Mouse (Mus musculus) kidney, postnatal 0 days (tissue): ENCODE measurements at regions not wholly inside any gene's neighbourhood (a gene's known extent, or its start where the extent isn't known, plus 50 kb on each side); places are given as distances from the start of the nearest gene placed in this dataset.
A peak's percentile ranks its signal among the peaks of the same experiment; 100 is the strongest.

Experiments used
- ATAC-seq: fragments of 200-750 bp; cut with Nextera tagmentation; replicated peaks from 2 replicates; pipeline ENCODE4 v1.8.0; 2017; ENCODE audit warnings: low read depth, moderate number of reproducible peaks, moderate TSS enrichment, moderate library complexity; ENCODE audit not compliant: low FRiP score
- DNase-seq: peaks from one replicate; pipeline ENCODE4 v3.0.0-alpha.2; 2016; ENCODE audit warnings: low spot score
- H3K27ac ChIP-seq: fragments of 300-500 bp; sonication (generic); 2 replicates; pipeline ENCODE4 v1.5.1; 2014; ENCODE audit warnings: mild to moderate bottlenecking
- H3K27me3 ChIP-seq: fragments of 300-500 bp; sonication (generic); 2 replicates; pipeline ENCODE4 v1.6.1; 2014; ENCODE audit warnings: low read length, mixed read lengths; ENCODE audit not compliant: insufficient read depth
- H3K36me3 ChIP-seq: fragments of 300-500 bp; sonication (generic); 2 replicates; pipeline ENCODE4 v1.6.1; 2014; ENCODE audit warnings: low read length, mixed read lengths; ENCODE audit not compliant: insufficient read depth
- H3K4me1 ChIP-seq: fragments of 300-500 bp; sonication (generic); replicated peaks from 2 replicates; pipeline ENCODE4 v1.6.1; 2014; ENCODE audit warnings: antibody characterized with exemption, low read length, mixed read lengths; ENCODE audit not compliant: insufficient read depth
- H3K4me2 ChIP-seq: fragments of 300-500 bp; sonication (generic); 2 replicates; pipeline ENCODE4 v1.6.1; 2014; ENCODE audit warnings: mild to moderate bottlenecking, low read length, moderate library complexity, mixed read lengths
- H3K4me3 ChIP-seq: fragments of 300-500 bp; sonication (generic); replicated peaks from 2 replicates; pipeline ENCODE4 v1.5.1; 2014; ENCODE audit warnings: low read depth, low read length
- H3K9ac ChIP-seq: fragments of 300-500 bp; sonication (generic); 2 replicates; pipeline ENCODE4 v1.6.1; 2014; ENCODE audit warnings: low read depth, low read length
- H3K9me3 ChIP-seq: fragments of 300-500 bp; sonication (generic); replicated peaks from 2 replicates; pipeline ENCODE4 v1.6.1; 2016; ENCODE audit warnings: low read length, inconsistent platforms, mixed read lengths
- CTCF ChIP-seq: IDR thresholded peaks from 2 replicates; pipeline ENCODE4 v1.5.1; 2016; ENCODE audit warnings: antibody characterized with exemption, low read depth, mild to moderate bottlenecking, moderate library complexity
- WGBS: fragments of 180-500 bp; shearing (Covaris S2); extraction: QIAGEN DNeasy Blood & Tissue Kit; methylation state at CpG from one replicate; pipeline ENCODE4 v1.1.7; 2014; 5-methylcytosine and 5-hydroxymethylcytosine counted together

DNA sequence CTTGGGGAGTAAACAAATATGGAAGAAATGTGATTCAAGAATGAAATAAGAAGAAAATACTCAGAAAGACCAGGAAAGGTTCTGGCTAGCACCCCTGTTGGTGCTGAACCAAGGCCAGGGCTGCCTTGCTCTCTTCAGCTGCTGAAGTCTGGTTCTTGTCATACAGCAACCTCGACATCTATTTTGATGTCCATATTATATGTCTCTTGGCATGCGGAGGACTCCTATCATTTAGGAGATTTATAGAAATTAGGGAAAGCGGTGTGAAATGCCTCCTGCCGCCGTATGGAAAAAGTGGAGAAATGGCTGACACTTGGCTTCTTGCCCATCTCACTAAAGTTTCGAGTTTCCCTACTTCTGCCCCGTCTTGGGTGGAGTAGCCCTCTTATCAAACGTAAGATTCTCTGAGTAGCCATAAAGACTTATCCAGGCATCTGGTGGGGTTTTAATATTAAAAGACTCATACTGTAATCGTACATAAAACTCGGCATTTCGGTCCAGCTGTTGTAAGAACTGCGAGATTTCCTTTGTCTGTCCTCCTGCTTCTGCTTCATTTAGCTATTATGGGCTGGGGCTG lies 72.0 kb downstream of the Gm10260 start:
- ATAC-seq (no peak), DNase-seq (peak; percentile 45)
- no peak overlapping the region for H3K4me2 ChIP-seq
- H3K27me3 ChIP-seq, result no peaks in the 10 kb centered on the region
- H3K27ac ChIP-seq, result no peak overlapping the region
- no peaks in the 10 kb centered on the region for H3K9me3 ChIP-seq
- H3K4me3 ChIP-seq, result no peak overlapping the region
- WGBS, result 55% methylated on average over 12 of the region's 12 CpGs
- H3K36me3 ChIP-seq, result no peaks in the 10 kb centered on the region
- no peak overlapping the region for H3K9ac ChIP-seq
- no peak for TF ChIP-seq CTCF
- H3K4me1 ChIP-seq, result no peaks in the 10 kb centered on the region

- no peaks in the 10 kb centered on the region for H3K9me3 ChIP-seq
- no peak overlapping the region for H3K4me3 ChIP-seq
- no peaks in the 10 kb centered on the region for H3K27me3 ChIP-seq
- 91% methylated on average over 6 of the region's 6 CpGs for WGBS
- ATAC-seq (no peak), DNase-seq (no peak)
- H3K4me2 ChIP-seq, result no peak overlapping the region
- no peak overlapping the region for H3K27ac ChIP-seq
- no peak for TF ChIP-seq CTCF
- H3K4me1 ChIP-seq, result 0 out of 2 replicates have a peak, but pooled peaks cover 3% of the 10 kb centered on the region
- no peaks in the 10 kb centered on the region for H3K36me3 ChIP-seq
- H3K9ac ChIP-seq, result no peak overlapping the region
Measured at GRCm38 (mm10) chr13:97683836-97684235, 76.6 kb downstream of the Gm10260 start.

- 0 out of 2 replicates have a peak, but pooled peaks cover 3% of the 10 kb centered on the region for H3K4me1 ChIP-seq
- ATAC-seq (no peak), DNase-seq (peak; percentile 54)
- H3K9me3 ChIP-seq, result no peaks in the 10 kb centered on the region
- no peaks in the 10 kb centered on the region for H3K27me3 ChIP-seq
- WGBS, result 45% methylated on average over 6 of the region's 6 CpGs
- H3K9ac ChIP-seq, result no peak overlapping the region
- no peak for TF ChIP-seq CTCF
- H3K36me3 ChIP-seq, result no peaks in the 10 kb centered on the region
- no peak overlapping the region for H3K4me3 ChIP-seq
- H3K4me2 ChIP-seq, result no peak overlapping the region
- H3K27ac ChIP-seq, result no peak overlapping the region
Measured at GRCm38 (mm10) chr13:97681228-97681987, 79.0 kb downstream of the Gm10260 start.

- Histone ChIP-seq H3K27me3 (no peaks in the 10 kb centered on the region), H3K4me3 (no peak overlapping the region), H3K27ac (no peak overlapping the region), H3K9me3 (no peaks in the 10 kb centered on the region), H3K4me2 (no peak overlapping the region), H3K9ac (no peak overlapping the region), H3K4me1 (0 out of 2 replicates have a peak, but pooled peaks cover 3% of the 10 kb centered on the region), H3K36me3 (no peaks in the 10 kb centered on the region)
- no peak for TF ChIP-seq CTCF
- no peak for DNase-seq
- ATAC-seq, result no peak
- WGBS, result 84% methylated on average over 5 of the region's 5 CpGs
Measured at GRCm38 (mm10) chr13:97680283-97680896, 80.0 kb downstream of the Gm10260 start.

GRCm38 (mm10) chr13:97678991-97679390 lies 81.4 kb downstream of the Gm10260 start:
- Histone ChIP-seq H3K4me1 (0 out of 2 replicates have a peak, but pooled peaks cover 3% of the 10 kb centered on the region), H3K4me3 (no peak overlapping the region), H3K36me3 (no peaks in the 10 kb centered on the region), H3K4me2 (no peak overlapping the region), H3K27me3 (no peaks in the 10 kb centered on the region), H3K9me3 (no peaks in the 10 kb centered on the region), H3K27ac (no peak overlapping the region), H3K9ac (no peak overlapping the region)
- no peak for TF ChIP-seq CTCF
- ATAC-seq, result no peak
- DNase-seq, result no peak
- WGBS, result 92% methylated on average over 5 of the region's 5 CpGs

- H3K36me3 ChIP-seq, result no peaks in the 10 kb centered on the region
- H3K9me3 ChIP-seq, result no peaks in the 10 kb centered on the region
- H3K4me2 ChIP-seq, result no peak overlapping the region
- 0 out of 2 replicates have a peak, but pooled peaks cover under 1% of the 10 kb centered on the region for H3K4me1 ChIP-seq
- DNase-seq (no peak), ATAC-seq (no peak)
- no peaks in the 10 kb centered on the region for H3K27me3 ChIP-seq
- H3K27ac ChIP-seq, result no peak overlapping the region
- no peak overlapping the region for H3K9ac ChIP-seq
- no peak overlapping the region for H3K4me3 ChIP-seq
- no peak for TF ChIP-seq CTCF
- WGBS, result 51% methylated on average over 8 of the region's 8 CpGs
Measured at GRCm38 (mm10) chr13:97676536-97677048, 83.8 kb downstream of the Gm10260 start.
